Comparison of ENCODE assay signal across 9 mouse cellular contexts in the genomic region with DNA sequence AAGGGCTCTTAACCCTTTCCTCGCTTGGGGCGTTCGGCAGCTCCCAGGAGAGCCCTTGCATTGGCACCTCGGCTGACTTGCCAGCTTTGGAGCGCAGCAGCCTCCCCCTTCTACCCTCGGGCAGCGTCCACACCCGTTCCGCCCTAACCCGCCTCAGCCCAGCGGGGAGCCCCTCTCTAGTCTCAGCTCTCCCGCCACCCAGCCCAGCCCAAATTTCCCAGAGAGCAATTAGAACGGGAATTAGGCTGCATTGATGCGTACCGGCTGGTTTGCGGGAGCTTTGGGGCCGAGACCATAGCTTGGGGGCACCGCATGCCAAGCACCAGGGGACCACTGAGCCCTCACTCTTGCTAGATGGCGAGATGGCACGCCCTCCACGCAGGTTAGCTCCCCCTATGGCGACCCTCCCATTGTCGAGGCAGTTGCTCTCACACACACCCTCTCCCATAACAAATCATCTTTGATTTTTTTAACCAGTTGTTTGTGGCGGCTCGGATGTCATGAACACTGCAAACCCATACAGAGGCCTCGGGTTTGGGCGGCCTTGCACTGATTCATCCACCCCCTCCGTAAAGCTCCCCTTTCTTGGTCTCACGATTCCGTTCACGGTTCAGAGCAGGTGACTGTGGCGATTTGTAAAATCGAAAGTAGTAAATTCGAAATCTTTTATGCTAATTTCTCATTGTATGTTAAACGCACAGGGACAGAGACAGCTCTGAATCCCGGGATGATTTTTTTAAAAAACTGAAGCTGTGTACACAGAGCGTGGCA. TPM values are rescaled to one million over a fixed set of nuclear protein-coding genes. Genes with fewer than 3 reads are reported as not detected.
DNase-seq lines count a peak whose midpoint lies in the region; ATAC-seq and TF ChIP-seq lines count a peak whose summit lies in the region.
"Had no signal": no experiment of that assay in that cellular context is flagged by ENCODE, and none has a peak within 500 bp of the region (broad histone marks: within the 10 kb centered on the region; RNA-seq: fewer than 3 reads in every experiment).

No protein-coding gene starts in this region.

- H3K36me3 ChIP-seq in heart, embryonic 11.5 days (ENCODE audit: control insufficient read depth, insufficient read depth, low read length) = no peaks in the 10 kb centered on the region
- no peaks in the 10 kb centered on the region for H3K36me3 ChIP-seq in ES-Bruce4 (ENCODE audit: control insufficient read depth, insufficient read depth, low read length, poor library complexity, severe bottlenecking)
- no peaks in the 10 kb centered on the region for H3K36me3 ChIP-seq in embryonic facial prominence, embryonic 15.5 days
- H3K36me3 ChIP-seq in limb, embryonic 11.5 days (ENCODE audit: control insufficient read depth, insufficient read depth, low read length) = no peaks in the 10 kb centered on the region

- WGBS in heart, embryonic 11.5 days (ENCODE audit: insufficient replicate concordance) = 2% methylated on average over 37 of the region's 37 CpGs
- under 1% methylated on average over 37 of the region's 37 CpGs for WGBS in embryonic facial prominence, embryonic 15.5 days
- under 1% methylated on average over 37 of the region's 37 CpGs for WGBS in limb, embryonic 11.5 days

- H3K9me3 ChIP-seq in heart, embryonic 11.5 days (replicated peaks; ENCODE audit: control insufficient read depth, low read length) = peaks cover 9% of the 10 kb centered on the region
- 0 out of 2 replicates have a peak, but pooled peaks cover 3% of the 10 kb centered on the region for H3K9me3 ChIP-seq in ES-Bruce4 (replicated peaks; ENCODE audit: control insufficient read depth, insufficient read depth, low read length, poor library complexity, severe bottlenecking)
- H3K9me3 ChIP-seq in embryonic facial prominence, embryonic 15.5 days (replicated peaks) = no peaks in the 10 kb centered on the region; the same call in 1 of the 2 replicates
- H3K9me3 ChIP-seq in limb, embryonic 11.5 days (ENCODE audit: control insufficient read depth, low read length) = peaks cover 3% of the 10 kb centered on the region; the same call in 1 of the 2 replicates

- H3K9ac ChIP-seq in heart, embryonic 11.5 days (ENCODE audit: low read depth, low read length) = no peak overlapping the region
- H3K9ac ChIP-seq in ES-Bruce4 (ENCODE audit: low read depth, poor library complexity, severe bottlenecking) = no peak overlapping the region
- H3K9ac ChIP-seq in embryonic facial prominence, embryonic 15.5 days = no peak overlapping the region
- no peak overlapping the region for H3K9ac ChIP-seq in limb, embryonic 11.5 days (ENCODE audit: low read length)

- no peak for TF ChIP-seq CTCF in ES-Bruce4 (IDR thresholded peaks at IDR 0.05; ENCODE audit: low read depth, low read length)

- peak overlapping the region; percentile 25 for H3K4me3 ChIP-seq in heart, embryonic 11.5 days (ENCODE audit: low read depth, low read length)
- peak overlapping the region; percentile 47 for H3K4me3 ChIP-seq in ES-Bruce4 (ENCODE audit: low read depth, low read length)
- peak overlapping the region; percentile 27 for H3K4me3 ChIP-seq in embryonic facial prominence, embryonic 15.5 days (replicated peaks)
- H3K4me3 ChIP-seq in limb, embryonic 11.5 days (ENCODE audit: low read depth, low read length) = no peak overlapping the region

- no peak overlapping the region for H3K27ac ChIP-seq in heart, embryonic 11.5 days (ENCODE audit: low read depth, low read length)
- no peak overlapping the region for H3K27ac ChIP-seq in ES-Bruce4 (ENCODE audit: insufficient read depth, low read length)
- H3K27ac ChIP-seq in embryonic facial prominence, embryonic 15.5 days (replicated peaks) = no peak overlapping the region
- no peak overlapping the region for H3K27ac ChIP-seq in limb, embryonic 11.5 days (replicated peaks; ENCODE audit: low read depth, low read length)

- TF ChIP-seq EP300 in ES-Bruce4 (IDR thresholded peaks at IDR 0.05; ENCODE audit: insufficient read depth, low read depth, low read length) = 0 out of 2 replicates have a peak, but pooled peaks have one; percentile 23

- H3K4me1 ChIP-seq in heart, embryonic 11.5 days (ENCODE audit: control insufficient read depth, insufficient read depth, low read length) = peaks cover 16% of the 10 kb centered on the region
- H3K4me1 ChIP-seq in ES-Bruce4 (ENCODE audit: control insufficient read depth, insufficient read depth, low read length) = peaks cover 4% of the 10 kb centered on the region
- peaks cover 35% of the 10 kb centered on the region for H3K4me1 ChIP-seq in embryonic facial prominence, embryonic 15.5 days
- H3K4me1 ChIP-seq in limb, embryonic 11.5 days (ENCODE audit: control insufficient read depth, insufficient read depth, low read length) = peaks cover 4% of the 10 kb centered on the region

- H3K27me3 ChIP-seq in heart, embryonic 11.5 days (ENCODE audit: control insufficient read depth, insufficient read depth, low read length) = peaks cover 78% of the 10 kb centered on the region
- peaks cover 35% of the 10 kb centered on the region for H3K27me3 ChIP-seq in ES-Bruce4 (ENCODE audit: control insufficient read depth, insufficient read depth, low read length, poor library complexity, severe bottlenecking)
- H3K27me3 ChIP-seq in embryonic facial prominence, embryonic 15.5 days = peaks cover 83% of the 10 kb centered on the region
- H3K27me3 ChIP-seq in limb, embryonic 11.5 days (ENCODE audit: control insufficient read depth, insufficient read depth, low read length) = peaks cover 71% of the 10 kb centered on the region

- intact Hi-C loops in heart, postnatal 10 days (cut with DNase I) = no loop called here

- no peak for DNase-seq in heart, postnatal 10 days
- DNase-seq in limb, embryonic 11.5 days (ENCODE audit: low spot score) = peak; percentile 31
- peak; percentile 51 for DNase-seq in retina, embryonic 14.5 days (ENCODE audit: low spot score)
- DNase-seq in layer of hippocampus, adult 9-10 months (ENCODE audit: low spot score) = no peak
- no peak for DNase-seq in thymus, postnatal 36 days

- H3K4me2 ChIP-seq in heart, embryonic 11.5 days = peak overlapping the region; percentile 36
- H3K4me2 ChIP-seq in embryonic facial prominence, embryonic 15.5 days (replicated peaks) = peak overlapping the region; percentile 44
- no peak overlapping the region for H3K4me2 ChIP-seq in limb, embryonic 11.5 days (ENCODE audit: low read depth, severe bottlenecking)

- ATAC-seq in heart, embryonic 11.5 days (replicated peaks; ENCODE audit: insufficient number of reproducible peaks, low FRiP score, low TSS enrichment) = no peak
- ATAC-seq in embryonic facial prominence, embryonic 15.5 days (ENCODE audit: insufficient number of reproducible peaks, low FRiP score, low TSS enrichment, low read depth) = no peak
- no peak for ATAC-seq in limb, embryonic 11.5 days (ENCODE audit: insufficient number of reproducible peaks, low FRiP score, low TSS enrichment, low read depth)

- no peak for TF ChIP-seq POLR2A in ES-Bruce4 (IDR thresholded peaks at IDR 0.05; ENCODE audit: insufficient read depth, low read length)

RNA-seq across cellular contexts. Expression of gene Gsx1, which starts 1.5 kb away (rescaled TPM):
- not detected in 2 replicates for polyA plus RNA-seq in heart, embryonic 11.5 days (2014; fragmentation: Nextera tagmentation; extraction: Ambion mirVana)
- total RNA-seq in heart, postnatal 10 days (2021) = not detected
- polyA plus RNA-seq in ES-Bruce4 (2011; ENCODE audit: insufficient read depth, insufficient read length, low read depth, missing spikeins) = not detected in 2 replicates
- polyA plus RNA-seq in embryonic facial prominence, embryonic 15.5 days (2015; fragmentation: Nextera tagmentation; extraction: Ambion mirVana) = not detected in 2 replicates
- not detected in 2 replicates for polyA plus RNA-seq in limb, embryonic 11.5 days (2014; fragmentation: Nextera tagmentation; extraction: Ambion mirVana)
- total RNA-seq: MEL had no signal

Comparison
In these comparisons a context has a peak if more than half of its experiments do, and no peak if none do; other contexts are left out.
1. DNase-seq: peak in limb, embryonic 11.5 days (single experiment) and retina, embryonic 14.5 days (single experiment); none in heart, postnatal 10 days (0 of 2), layer of hippocampus, adult 9-10 months (single experiment) and thymus, postnatal 36 days (0 of 2).